Mouse (Mus musculus) kidney, embryonic 16.5 days (tissue): ENCODE measurements around the gene Msl2. TPM values are rescaled to one million over a fixed set of nuclear protein-coding genes. Genes with fewer than 3 reads are reported as not detected.

ENCODE experiments used
- ATAC-seq: fragments of 200-750 bp; cut with Nextera tagmentation; 2 replicates; pipeline ENCODE4 v1.8.0; 2017; ENCODE audit warnings: moderate TSS enrichment; ENCODE audit not compliant: low FRiP score, low TSS enrichment
- H3K27ac ChIP-seq: fragments of 300-500 bp; sonication (generic); 2 replicates; pipeline ENCODE4 v1.5.1; 2014; ENCODE audit warnings: low read length
- H3K27me3 ChIP-seq: fragments of 300-500 bp; sonication (generic); 2 replicates; pipeline ENCODE4 v1.6.1; 2014; ENCODE audit warnings: low read length, control low read depth, mixed read lengths; ENCODE audit not compliant: insufficient read depth
- H3K36me3 ChIP-seq: fragments of 300-500 bp; sonication (generic); 2 replicates; pipeline ENCODE4 v1.6.1; 2014; ENCODE audit warnings: low read length, control low read depth, mixed read lengths; ENCODE audit not compliant: insufficient read depth
- H3K4me1 ChIP-seq: fragments of 300-500 bp; sonication (generic); 2 replicates; pipeline ENCODE4 v1.6.1; 2014; ENCODE audit warnings: low read length, control low read depth, mixed read lengths; ENCODE audit not compliant: insufficient read depth
- H3K4me2 ChIP-seq: fragments of 300-500 bp; sonication (generic); replicated peaks from 2 replicates; pipeline ENCODE4 v1.6.1; 2014; ENCODE audit warnings: low read depth, low read length
- H3K4me3 ChIP-seq: fragments of 300-500 bp; sonication (generic); 2 replicates; pipeline ENCODE4 v1.5.1; 2014; ENCODE audit warnings: mild to moderate bottlenecking, low read length
- H3K9ac ChIP-seq: fragments of 300-500 bp; sonication (generic); replicated peaks from 2 replicates; pipeline ENCODE4 v1.6.1; 2014; ENCODE audit warnings: low read length
- H3K9me3 ChIP-seq: fragments of 300-500 bp; sonication (generic); 2 replicates; pipeline ENCODE4 v1.6.1; 2016; ENCODE audit warnings: low read length, control low read depth
- WGBS: fragments of 180-500 bp; shearing (Covaris S2); extraction: QIAGEN DNeasy Blood & Tissue Kit; methylation state at CpG from one replicate; pipeline ENCODE4 v1.1.7; 2014; 5-methylcytosine and 5-hydroxymethylcytosine counted together
- polyA plus RNA-seq: library from polyadenylated mRNA; unstranded; fragments of >200 nt; fragmentation: Nextera tagmentation; extraction: Ambion mirVana; gene quantifications from 2 replicates; pipeline ENCODE4 v1.2.1, GENCODE M21; 2015

Msl2 gene
- polyA plus RNA-seq, 1 experiment from 2014 or later = 3.7 TPM

- 47% methylated on average over 15 of the region's 15 CpGs for WGBS
- no peak overlapping the region for H3K4me3 ChIP-seq
- no peak overlapping the region for H3K4me2 ChIP-seq
- no peaks in the 10 kb centered on the region for H3K36me3 ChIP-seq
- H3K9ac ChIP-seq = 0 out of 2 replicates have a peak overlapping the region, but pooled peaks have one; percentile 14
- H3K27ac ChIP-seq = peak overlapping the region; percentile 44
- no peaks in the 10 kb centered on the region for H3K27me3 ChIP-seq
- peaks cover 11% of the 10 kb centered on the region; the same call in 1 of the 2 replicates for H3K4me1 ChIP-seq
- peak; percentile 75; the same call in 1 of the 2 replicates for ATAC-seq
- H3K9me3 ChIP-seq = 0 out of 2 replicates have a peak, but pooled peaks cover 3% of the 10 kb centered on the region
These were observed 28.1 kb upstream of the Msl2 start for GRCm38 (mm10) chr9:101045710-101046338.

DNA sequence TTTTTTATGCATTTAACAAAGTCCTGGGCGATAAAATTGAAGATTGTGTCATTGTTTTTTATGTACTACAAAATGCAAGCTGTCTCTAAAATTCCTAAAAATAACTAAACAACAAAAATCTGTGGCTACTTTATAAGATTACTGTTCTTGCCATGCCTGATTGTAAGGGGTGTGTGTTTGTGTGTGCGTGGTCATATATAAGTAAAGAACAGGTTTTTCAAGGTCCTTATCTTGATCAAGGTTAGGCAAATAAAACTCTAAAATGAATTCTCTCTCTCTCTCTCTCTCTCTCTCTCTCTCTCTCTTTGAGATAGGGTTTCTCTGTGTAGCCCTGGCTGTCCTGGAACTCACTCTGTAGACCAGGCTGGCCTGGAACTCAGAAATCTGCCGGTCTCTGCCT lies 21.9 kb upstream of the Msl2 start:
- Histone ChIP-seq H3K27ac (no peak overlapping the region), H3K36me3 (no peaks in the 10 kb centered on the region), H3K9me3 (no peaks in the 10 kb centered on the region), H3K4me3 (no peak overlapping the region), H3K4me1 (0 out of 2 replicates have a peak, but pooled peaks cover 3% of the 10 kb centered on the region), H3K9ac (no peak overlapping the region), H3K27me3 (no peaks in the 10 kb centered on the region), H3K4me2 (no peak overlapping the region)
- 81% methylated on average over 3 of the region's 3 CpGs for WGBS
- ATAC-seq = no peak

- Histone ChIP-seq H3K9ac (no peak overlapping the region), H3K4me1 (0 out of 2 replicates have a peak, but pooled peaks cover 3% of the 10 kb centered on the region), H3K4me2 (no peak overlapping the region), H3K4me3 (no peak overlapping the region), H3K9me3 (no peaks in the 10 kb centered on the region), H3K27ac (no peak overlapping the region), H3K36me3 (no peaks in the 10 kb centered on the region), H3K27me3 (no peaks in the 10 kb centered on the region)
- ATAC-seq = no peak
- 62% methylated on average over 6 of the region's 6 CpGs for WGBS
These were observed 21.2 kb upstream of the Msl2 start for GRCm38 (mm10) chr9:101052691-101053090.

DNA sequence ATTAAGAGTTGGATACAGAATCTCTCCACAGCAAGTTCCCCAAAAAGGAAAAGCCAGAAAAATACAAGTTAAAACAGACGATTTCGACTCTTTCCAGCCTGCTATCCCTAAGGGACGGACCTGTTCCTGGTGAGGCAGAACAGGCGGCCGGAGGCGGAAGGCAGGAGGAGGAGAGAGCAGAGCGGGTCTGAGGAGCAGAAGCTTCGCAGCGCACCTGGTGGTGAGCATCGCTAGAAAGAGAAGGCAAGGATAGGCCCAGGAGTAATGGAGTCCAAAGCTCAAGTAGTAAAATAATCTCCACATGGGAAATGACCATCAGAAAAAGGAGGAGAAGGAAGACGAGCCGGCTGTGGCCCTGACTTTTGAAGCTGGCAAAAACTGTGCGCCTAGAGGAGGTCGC lies 20.6 kb upstream of the Msl2 start:
- Histone ChIP-seq H3K27me3 (no peaks in the 10 kb centered on the region), H3K36me3 (no peaks in the 10 kb centered on the region), H3K9me3 (no peaks in the 10 kb centered on the region), H3K4me1 (0 out of 2 replicates have a peak, but pooled peaks cover 3% of the 10 kb centered on the region), H3K4me3 (no peak overlapping the region), H3K9ac (no peak overlapping the region), H3K27ac (no peak overlapping the region), H3K4me2 (no peak overlapping the region)
- no peak for ATAC-seq
- 73% methylated on average over 14 of the region's 14 CpGs for WGBS

- WGBS = 89% methylated on average over 4 of the region's 4 CpGs
These were observed 16.7 kb upstream of the Msl2 start for GRCm38 (mm10) chr9:101057156-101057555.

DNA sequence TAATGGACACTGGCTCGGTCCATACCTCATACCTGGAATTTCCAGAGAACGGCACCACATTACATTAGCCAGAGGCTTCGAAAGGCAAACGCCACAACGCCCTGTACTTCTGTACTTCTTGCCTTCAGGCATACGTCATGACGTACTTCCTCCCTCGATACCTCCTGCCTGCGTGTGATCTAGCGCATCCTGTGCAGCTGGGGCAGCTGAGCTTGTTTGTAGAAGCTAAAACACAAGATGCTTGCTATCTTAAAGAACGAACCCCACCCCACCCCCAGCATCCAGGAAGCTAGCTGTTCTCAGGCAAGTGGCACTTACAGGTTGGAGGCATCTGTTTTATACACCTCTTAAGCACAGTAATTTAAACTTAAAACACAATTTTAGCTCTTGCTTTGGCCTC lies 12.9 kb upstream of the Msl2 start:
- WGBS = 71% methylated on average over 11 of the region's 11 CpGs
- no peaks in the 10 kb centered on the region for H3K9me3 ChIP-seq
- no peak overlapping the region for H3K4me2 ChIP-seq

More at GRCm38 (mm10) chr9:101057156-101057555, 16.7 kb upstream of the Msl2 start:
- Histone ChIP-seq H3K27ac (no peak overlapping the region), H3K9ac (no peak overlapping the region), H3K27me3 (no peaks in the 10 kb centered on the region), H3K36me3 (no peaks in the 10 kb centered on the region), H3K4me2 (no peak overlapping the region), H3K4me3 (no peak overlapping the region), H3K9me3 (no peaks in the 10 kb centered on the region), H3K4me1 (no peaks in the 10 kb centered on the region)
- no peak for ATAC-seq

GRCm38 (mm10) chr9:101062253-101062780 lies 11.6 kb upstream of the Msl2 start:
- no peak for ATAC-seq
- no peaks in the 10 kb centered on the region for H3K27me3 ChIP-seq
- no peak overlapping the region for H3K27ac ChIP-seq
- no peaks in the 10 kb centered on the region for H3K36me3 ChIP-seq
- H3K9ac ChIP-seq = no peak overlapping the region
- WGBS = 49% methylated on average over 6 of the region's 6 CpGs
- no peaks in the 10 kb centered on the region for H3K9me3 ChIP-seq
- H3K4me1 ChIP-seq = no peaks in the 10 kb centered on the region
- H3K4me2 ChIP-seq = no peak overlapping the region
- no peak overlapping the region for H3K4me3 ChIP-seq

More for the DNA sequence above, 12.9 kb upstream of the Msl2 start:
- H3K9ac ChIP-seq = no peak overlapping the region
- H3K36me3 ChIP-seq = no peaks in the 10 kb centered on the region
- no peak overlapping the region for H3K4me3 ChIP-seq
- H3K27ac ChIP-seq = no peak overlapping the region
- no peak for ATAC-seq
- H3K4me1 ChIP-seq = no peaks in the 10 kb centered on the region
- H3K27me3 ChIP-seq = no peaks in the 10 kb centered on the region

- WGBS = 77% methylated on average over 3 of the region's 3 CpGs
- Histone ChIP-seq H3K9ac (no peak overlapping the region), H3K27ac (no peak overlapping the region), H3K4me3 (no peak overlapping the region), H3K27me3 (no peaks in the 10 kb centered on the region), H3K9me3 (no peaks in the 10 kb centered on the region), H3K4me1 (no peaks in the 10 kb centered on the region), H3K4me2 (no peak overlapping the region), H3K36me3 (no peaks in the 10 kb centered on the region)
- no peak for ATAC-seq
These were observed 8.8 kb upstream of the Msl2 start for GRCm38 (mm10) chr9:101065076-101065602.

DNA sequence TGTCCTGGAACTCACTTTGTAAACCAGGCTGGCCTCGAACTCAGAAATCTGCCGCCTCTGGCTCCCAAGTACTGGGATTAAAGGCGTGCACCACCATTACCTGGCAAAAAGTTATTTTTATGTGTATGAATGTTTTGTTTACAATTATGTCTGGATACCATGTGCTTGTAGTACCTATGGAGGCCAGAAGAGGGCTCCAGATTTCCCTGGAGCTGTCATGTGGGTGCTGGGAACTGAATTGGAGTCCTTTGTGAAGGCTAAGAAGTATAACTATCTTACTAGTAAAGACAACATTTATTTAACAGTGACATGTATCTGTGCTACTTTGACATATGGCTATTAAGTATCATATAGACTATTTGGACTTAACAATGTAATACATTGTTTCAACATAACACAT lies 4.1 kb upstream of the Msl2 start:
- H3K4me2 ChIP-seq = no peak overlapping the region
- H3K27ac ChIP-seq = no peak overlapping the region
- H3K4me1 ChIP-seq = no peaks in the 10 kb centered on the region
- WGBS = 98% methylated on average over 3 of the region's 3 CpGs
- H3K9ac ChIP-seq = no peak overlapping the region
- no peak overlapping the region for H3K4me3 ChIP-seq
- H3K36me3 ChIP-seq = no peaks in the 10 kb centered on the region
- no peaks in the 10 kb centered on the region for H3K27me3 ChIP-seq
- ATAC-seq = no peak
- H3K9me3 ChIP-seq = no peaks in the 10 kb centered on the region

DNA sequence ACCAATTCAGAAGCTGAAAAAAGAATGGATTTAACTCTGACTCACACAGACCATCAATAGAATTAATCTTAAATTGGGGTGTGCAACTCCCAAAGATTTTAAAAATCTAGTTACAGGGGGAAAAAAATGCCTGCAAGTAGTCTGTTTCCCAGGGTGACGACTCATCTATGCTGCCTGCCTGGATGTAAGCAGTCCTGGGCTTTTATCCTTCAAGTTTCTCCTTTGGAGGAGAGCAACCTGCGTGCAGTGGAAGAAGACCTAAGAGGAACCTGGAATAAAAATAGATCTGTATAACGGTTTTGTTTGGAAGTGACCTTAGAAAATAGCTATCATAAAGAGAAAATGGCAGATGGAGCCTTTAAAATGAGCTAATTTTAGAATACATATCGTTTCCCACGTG lies 1.4 kb upstream of the Msl2 start:
- Histone ChIP-seq H3K4me3 (no peak overlapping the region), H3K4me2 (no peak overlapping the region), H3K27ac (no peak overlapping the region), H3K4me1 (0 out of 2 replicates have a peak, but pooled peaks cover 1% of the 10 kb centered on the region), H3K36me3 (no peaks in the 10 kb centered on the region), H3K9me3 (no peaks in the 10 kb centered on the region), H3K9ac (no peak overlapping the region), H3K27me3 (no peaks in the 10 kb centered on the region)
- no peak for ATAC-seq
- WGBS = 47% methylated on average over 5 of the region's 5 CpGs
